Mouse (Mus musculus) forebrain, embryonic 13.5 days (tissue): ENCODE data around the gene Gpr61. TPM values are rescaled to one million over a fixed set of nuclear protein-coding genes. Genes with fewer than 3 reads are reported as not detected.
A peak's percentile ranks its signal among the peaks of the same experiment; 100 is the strongest.

ENCODE experiments used
- ATAC-seq: fragments of 200-750 bp; cut with Nextera tagmentation; 2 replicates; pipeline ENCODE4 v1.8.0; 2017
- H3K27ac ChIP-seq: fragments of 300-500 bp; sonication (generic); 2 replicates; pipeline ENCODE4 v1.5.1; 2015; ENCODE audit warnings: inconsistent platforms, mild to moderate bottlenecking, moderate library complexity
- H3K27me3 ChIP-seq: fragments of 300-500 bp; sonication (generic); 2 replicates; pipeline ENCODE4 v1.6.1; 2015; ENCODE audit warnings: mild to moderate bottlenecking, inconsistent platforms
- H3K36me3 ChIP-seq: fragments of 300-500 bp; sonication (generic); 2 replicates; pipeline ENCODE4 v1.6.1; 2015; ENCODE audit warnings: mild to moderate bottlenecking, inconsistent platforms; ENCODE audit not compliant: poor library complexity, severe bottlenecking
- H3K4me1 ChIP-seq: fragments of 300-500 bp; sonication (generic); 2 replicates; pipeline ENCODE4 v1.6.1; 2015; ENCODE audit warnings: inconsistent platforms
- H3K4me2 ChIP-seq: fragments of 300-500 bp; sonication (generic); 2 replicates; pipeline ENCODE4 v1.6.1; 2015; ENCODE audit warnings: inconsistent platforms, mild to moderate bottlenecking, moderate library complexity
- H3K4me3 ChIP-seq: fragments of 300-500 bp; sonication (generic); 2 replicates; pipeline ENCODE4 v1.5.1; 2015; ENCODE audit warnings: mild to moderate bottlenecking, inconsistent platforms
- H3K9ac ChIP-seq: fragments of 300-500 bp; sonication (generic); 2 replicates; pipeline ENCODE4 v1.6.1; 2015; ENCODE audit warnings: mild to moderate bottlenecking, inconsistent platforms
- H3K9me3 ChIP-seq: fragments of 300-500 bp; sonication (generic); replicated peaks from 2 replicates; pipeline ENCODE4 v1.6.1; 2016; ENCODE audit warnings: inconsistent platforms
- WGBS: fragments of 180-500 bp; shearing (Covaris S2); methylation state at CpG from one replicate; pipeline ENCODE4 v1.1.7; 2015; 5-methylcytosine and 5-hydroxymethylcytosine counted together
- polyA plus RNA-seq: library from polyadenylated mRNA; unstranded; fragments of >200 nt; fragmentation: Nextera tagmentation; extraction: Ambion mirVana; gene quantifications from 2 replicates; pipeline ENCODE4 v1.2.1, GENCODE M21; 2015

Gene Gpr61
- polyA plus RNA-seq, 1 experiment from 2014 or later: 1.0 TPM

DNA sequence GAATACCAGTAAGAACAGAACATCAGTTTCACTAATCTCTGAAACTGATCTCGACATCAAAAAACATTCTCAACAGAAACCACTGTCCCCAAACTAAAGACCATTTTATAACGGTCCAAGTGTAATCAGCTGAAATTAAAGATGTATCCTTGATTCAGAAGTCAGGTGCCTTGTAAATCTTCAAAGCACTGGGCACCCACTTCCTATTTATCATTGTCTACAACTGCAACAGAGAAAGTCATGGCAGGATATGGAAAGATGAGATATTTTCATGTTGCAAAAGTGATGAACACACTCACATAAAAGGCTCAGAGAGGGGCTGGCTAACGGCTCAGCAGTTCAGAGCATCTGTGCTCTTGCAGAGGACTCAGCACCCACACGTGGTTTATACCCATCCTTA, 13.9 kb downstream of the Gpr61 start:
- H3K27ac ChIP-seq: no peak overlapping the region
- H3K4me2 ChIP-seq: no peak overlapping the region
- H3K4me1 ChIP-seq: peaks cover 20% of the 10 kb centered on the region
- WGBS: 76% methylated on average over 4 of the region's 4 CpGs
- ATAC-seq: no peak
- H3K4me3 ChIP-seq: no peak overlapping the region
- peaks cover 13% of the 10 kb centered on the region for H3K36me3 ChIP-seq
- H3K9me3 ChIP-seq: no peaks in the 10 kb centered on the region
- H3K9ac ChIP-seq: no peak overlapping the region
- no peaks in the 10 kb centered on the region for H3K27me3 ChIP-seq

- Histone ChIP-seq H3K27me3 (no peaks in the 10 kb centered on the region), H3K27ac (no peak overlapping the region), H3K4me3 (no peak overlapping the region), H3K4me1 (peaks cover 7% of the 10 kb centered on the region), H3K9ac (no peak overlapping the region), H3K4me2 (no peak overlapping the region), H3K36me3 (peaks cover 13% of the 10 kb centered on the region), H3K9me3 (no peaks in the 10 kb centered on the region)
- no peak for ATAC-seq
- 92% methylated on average over 1 of the region's 1 CpGs for WGBS
Measured at GRCm38 (mm10) chr3:108139113-108139512, 15.6 kb downstream of the Gpr61 start.

DNA sequence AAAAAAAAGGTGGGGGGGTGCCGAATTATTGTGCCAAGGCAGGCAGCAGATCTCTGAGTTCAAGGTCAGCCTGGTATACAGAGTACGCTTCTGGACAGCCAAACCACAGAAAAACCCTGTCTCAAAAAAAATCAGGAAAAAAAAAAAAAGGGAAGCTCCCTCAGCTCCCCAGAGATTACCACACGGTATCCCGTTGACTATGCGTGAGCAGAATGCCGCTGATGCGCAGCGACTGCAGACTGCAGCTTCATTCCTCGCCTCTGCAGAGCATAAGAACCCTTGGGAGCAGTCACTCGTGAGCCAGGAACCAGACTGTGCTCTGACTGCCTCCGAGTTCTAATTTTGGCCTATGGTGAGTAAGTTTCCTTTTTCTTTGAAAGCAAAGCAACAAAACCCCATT, 20.0 kb downstream of the Gpr61 start:
- Histone ChIP-seq H3K36me3 (peaks cover 4% of the 10 kb centered on the region; the same call in 1 of the 2 replicates), H3K27me3 (no peaks in the 10 kb centered on the region), H3K4me1 (peaks cover 6% of the 10 kb centered on the region; the same call in 1 of the 2 replicates), H3K27ac (no peak overlapping the region), H3K4me3 (no peak overlapping the region), H3K9me3 (no peaks in the 10 kb centered on the region), H3K4me2 (no peak overlapping the region), H3K9ac (no peak overlapping the region)
- 84% methylated on average over 11 of the region's 11 CpGs for WGBS
- 0 out of 2 replicates have a peak, but pooled peaks have one; percentile 33 for ATAC-seq

GRCm38 (mm10) chr3:108132484-108132883, 22.2 kb downstream of the Gpr61 start:
- peaks cover 6% of the 10 kb centered on the region; the same call in 1 of the 2 replicates for H3K4me1 ChIP-seq
- no peak overlapping the region for H3K4me3 ChIP-seq
- H3K27ac ChIP-seq: no peak overlapping the region
- no peak for ATAC-seq
- no peaks in the 10 kb centered on the region for H3K27me3 ChIP-seq
- WGBS: 85% methylated on average over 1 of the region's 1 CpGs
- H3K9ac ChIP-seq: no peak overlapping the region
- no peaks in the 10 kb centered on the region for H3K9me3 ChIP-seq
- peaks cover 3% of the 10 kb centered on the region; the same call in 1 of the 2 replicates for H3K36me3 ChIP-seq
- no peak overlapping the region for H3K4me2 ChIP-seq

DNA sequence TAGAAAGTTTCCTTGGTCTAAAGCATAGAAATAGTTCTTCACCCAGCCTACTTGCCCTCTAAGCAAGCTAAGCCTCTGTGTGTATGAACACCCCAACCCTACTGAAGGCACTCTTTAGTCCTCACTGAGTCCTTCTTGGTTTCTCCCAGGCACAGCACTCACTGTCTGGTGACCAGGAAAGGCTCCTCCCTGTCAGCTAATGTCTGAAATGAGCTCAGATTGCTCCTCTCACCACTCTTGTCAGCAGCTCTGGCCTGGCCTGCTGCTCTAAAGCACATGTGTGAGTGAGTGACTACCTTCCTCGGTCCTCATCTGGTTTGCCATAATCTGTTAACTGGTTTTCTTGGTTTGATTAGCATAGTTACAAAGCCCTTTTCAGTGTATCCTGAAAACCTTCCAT, 22.9 kb downstream of the Gpr61 start:
- no peak for ATAC-seq
- Histone ChIP-seq H3K9ac (no peak overlapping the region), H3K4me2 (no peak overlapping the region)

GRCm38 (mm10) chr3:108131216-108131615, 23.5 kb downstream of the Gpr61 start:
- no peak overlapping the region for H3K4me3 ChIP-seq
- H3K4me1 ChIP-seq: peaks cover 6% of the 10 kb centered on the region; the same call in 1 of the 2 replicates
- no peak overlapping the region for H3K9ac ChIP-seq
- 94% methylated on average over 5 of the region's 5 CpGs for WGBS
- H3K27me3 ChIP-seq: no peaks in the 10 kb centered on the region
- no peaks in the 10 kb centered on the region for H3K9me3 ChIP-seq
- no peak for ATAC-seq
- no peak overlapping the region for H3K27ac ChIP-seq
- no peaks in the 10 kb centered on the region for H3K36me3 ChIP-seq
- no peak overlapping the region for H3K4me2 ChIP-seq

More for the DNA sequence above, 22.9 kb downstream of the Gpr61 start:
- Histone ChIP-seq H3K9me3 (no peaks in the 10 kb centered on the region), H3K4me3 (no peak overlapping the region), H3K27me3 (no peaks in the 10 kb centered on the region), H3K36me3 (0 out of 2 replicates have a peak, but pooled peaks cover 1% of the 10 kb centered on the region), H3K27ac (no peak overlapping the region; the same call in 1 of the 2 replicates), H3K4me1 (peaks cover 6% of the 10 kb centered on the region; the same call in 1 of the 2 replicates)
- 88% methylated on average over 1 of the region's 1 CpGs for WGBS

- Histone ChIP-seq H3K27ac (no peak overlapping the region), H3K9ac (no peak overlapping the region), H3K36me3 (no peaks in the 10 kb centered on the region), H3K4me1 (peaks cover 6% of the 10 kb centered on the region; the same call in 1 of the 2 replicates), H3K4me2 (no peak overlapping the region), H3K27me3 (no peaks in the 10 kb centered on the region), H3K4me3 (no peak overlapping the region), H3K9me3 (no peaks in the 10 kb centered on the region)
- no peak for ATAC-seq
- 94% methylated on average over 4 of the region's 4 CpGs for WGBS
Measured at GRCm38 (mm10) chr3:108129804-108130203, 24.9 kb downstream of the Gpr61 start.

DNA sequence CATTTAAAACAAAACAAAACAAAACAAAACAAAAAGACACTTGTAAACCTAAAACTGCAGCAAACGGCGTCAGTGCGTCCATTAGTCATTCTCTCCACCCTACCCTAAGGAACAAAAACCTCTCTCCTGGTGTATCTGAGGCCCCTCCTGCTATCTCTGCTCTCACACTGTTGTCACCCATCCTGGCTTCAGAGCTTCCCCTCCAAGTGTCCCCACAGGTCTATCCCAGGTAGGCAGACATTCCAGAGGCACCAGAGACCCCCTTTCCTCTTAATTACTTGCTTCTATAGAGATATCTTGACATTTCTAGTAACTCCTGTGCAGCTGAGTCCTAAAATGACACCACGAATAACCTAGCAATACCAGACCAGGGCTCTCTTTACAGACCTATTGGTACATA, 25.3 kb downstream of the Gpr61 start:
- Histone ChIP-seq H3K4me3 (no peak overlapping the region), H3K4me1 (peaks cover 6% of the 10 kb centered on the region; the same call in 1 of the 2 replicates), H3K9ac (no peak overlapping the region), H3K4me2 (no peak overlapping the region), H3K27me3 (no peaks in the 10 kb centered on the region), H3K27ac (no peak overlapping the region), H3K9me3 (no peaks in the 10 kb centered on the region), H3K36me3 (no peaks in the 10 kb centered on the region)
- 92% methylated on average over 4 of the region's 4 CpGs for WGBS
- ATAC-seq: no peak

- ATAC-seq: no peak
- H3K4me3 ChIP-seq: no peak overlapping the region
- 94% methylated on average over 5 of the region's 5 CpGs for WGBS
- H3K9me3 ChIP-seq: no peaks in the 10 kb centered on the region
- H3K4me2 ChIP-seq: no peak overlapping the region
- no peaks in the 10 kb centered on the region for H3K27me3 ChIP-seq
- H3K27ac ChIP-seq: no peak overlapping the region
- H3K36me3 ChIP-seq: 0 out of 2 replicates have a peak, but pooled peaks cover under 1% of the 10 kb centered on the region
- H3K4me1 ChIP-seq: peaks cover 6% of the 10 kb centered on the region; the same call in 1 of the 2 replicates
- H3K9ac ChIP-seq: no peak overlapping the region
Measured at GRCm38 (mm10) chr3:108128520-108128919, 26.2 kb downstream of the Gpr61 start.

DNA sequence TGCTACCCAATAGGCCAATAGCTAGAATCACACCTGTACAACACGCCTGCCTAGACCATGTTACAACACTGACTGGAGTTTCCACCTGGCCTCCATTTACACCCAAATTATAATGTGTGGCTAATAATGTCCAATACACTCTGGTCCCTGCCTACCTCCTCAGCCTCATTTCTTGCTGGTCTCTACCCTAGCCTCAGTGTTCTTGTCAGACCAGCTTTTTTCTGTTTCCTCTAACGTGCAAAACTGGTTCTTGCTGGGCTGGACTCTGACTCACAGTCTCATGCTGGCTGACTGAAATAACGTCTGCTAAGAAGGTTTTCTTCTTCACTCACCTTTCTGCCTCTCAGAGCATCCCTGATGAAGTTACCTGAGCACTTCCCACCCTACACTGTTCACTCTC, 28.4 kb downstream of the Gpr61 start:
- Histone ChIP-seq H3K4me3 (no peak overlapping the region), H3K9ac (no peak overlapping the region), H3K27me3 (no peaks in the 10 kb centered on the region), H3K9me3 (no peaks in the 10 kb centered on the region), H3K36me3 (peaks cover 16% of the 10 kb centered on the region), H3K4me1 (no peaks in the 10 kb centered on the region), H3K27ac (no peak overlapping the region), H3K4me2 (no peak overlapping the region)
- ATAC-seq: no peak
- WGBS: 93% methylated on average over 3 of the region's 3 CpGs

- no peak for ATAC-seq
- no peaks in the 10 kb centered on the region for H3K9me3 ChIP-seq
- no peak overlapping the region for H3K9ac ChIP-seq
- no peaks in the 10 kb centered on the region for H3K4me1 ChIP-seq
- H3K27ac ChIP-seq: no peak overlapping the region
- 70% methylated on average over 1 of the region's 1 CpGs for WGBS
- H3K36me3 ChIP-seq: peaks cover 35% of the 10 kb centered on the region
- no peak overlapping the region for H3K4me2 ChIP-seq
- no peak overlapping the region for H3K4me3 ChIP-seq
- H3K27me3 ChIP-seq: no peaks in the 10 kb centered on the region
Measured at GRCm38 (mm10) chr3:108124131-108124530, 30.6 kb downstream of the Gpr61 start.

DNA sequence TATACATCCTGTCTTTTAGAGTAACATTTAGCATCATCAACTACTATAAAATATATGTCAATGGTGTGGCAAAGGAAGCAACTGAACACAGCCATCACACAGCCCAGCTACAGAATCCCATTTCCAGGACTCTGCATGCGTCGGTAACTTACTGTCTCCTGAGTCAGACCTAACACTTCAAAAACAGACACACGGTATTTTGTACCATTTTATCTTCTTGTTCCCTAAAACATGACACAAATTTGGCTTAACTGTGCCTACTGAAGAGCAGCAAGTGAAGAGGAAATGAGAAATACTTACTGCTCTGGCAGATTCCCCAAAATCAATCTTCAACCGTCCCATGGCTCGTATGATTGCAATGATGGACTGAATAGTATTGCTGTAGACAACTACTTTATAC, 31.4 kb downstream of the Gpr61 start:
- Histone ChIP-seq H3K9me3 (no peaks in the 10 kb centered on the region), H3K9ac (no peak overlapping the region), H3K27me3 (no peaks in the 10 kb centered on the region), H3K27ac (no peak overlapping the region), H3K4me2 (no peak overlapping the region), H3K4me1 (no peaks in the 10 kb centered on the region), H3K4me3 (no peak overlapping the region), H3K36me3 (peaks cover 44% of the 10 kb centered on the region)
- ATAC-seq: no peak
- WGBS: 92% methylated on average over 5 of the region's 5 CpGs

- Histone ChIP-seq H3K36me3 (peaks cover 58% of the 10 kb centered on the region), H3K4me1 (no peaks in the 10 kb centered on the region), H3K9ac (no peak overlapping the region), H3K27ac (no peak overlapping the region), H3K27me3 (no peaks in the 10 kb centered on the region), H3K4me2 (no peak overlapping the region), H3K4me3 (no peak overlapping the region), H3K9me3 (no peaks in the 10 kb centered on the region)
- no peak for ATAC-seq
- 87% methylated on average over 3 of the region's 3 CpGs for WGBS
Measured at GRCm38 (mm10) chr3:108121101-108121500, 33.6 kb downstream of the Gpr61 start.
